Mouse (Mus musculus) cerebellum, postnatal 36 days (tissue): ENCODE measurements at regions not wholly inside any gene's neighbourhood (a gene's known extent, or its start where the extent isn't known, plus 50 kb on each side); places are given as distances from the start of the nearest gene placed in this dataset.

Experiments used
- DNase-seq, 2 experiments: peaks; one replicate each; pipeline ENCODE4 v3.0.0; 2021 to 2022; ENCODE audit warnings: mixed read lengths in 2 of 2

DNA sequence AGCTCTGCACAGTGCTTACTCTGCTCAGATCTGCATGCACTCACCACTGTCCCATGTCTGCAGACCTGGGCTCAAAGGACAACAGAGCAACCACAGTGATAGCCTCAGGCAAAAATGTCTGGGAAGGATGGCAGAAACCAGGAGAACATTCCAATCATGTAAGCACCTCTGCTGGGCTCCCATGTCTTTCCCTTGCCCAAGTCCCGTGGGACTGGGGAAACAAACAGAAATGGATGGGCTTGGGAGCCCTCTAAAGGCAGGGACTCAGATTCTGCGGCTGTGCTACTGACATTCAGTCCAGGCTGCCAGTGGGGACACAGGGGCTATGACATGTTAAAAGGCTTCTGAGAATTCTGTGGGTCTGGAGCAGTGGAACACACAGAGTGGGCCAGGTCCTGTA is 128.8 kb upstream of the Dock1 start:
- no peak for DNase-seq

DNA sequence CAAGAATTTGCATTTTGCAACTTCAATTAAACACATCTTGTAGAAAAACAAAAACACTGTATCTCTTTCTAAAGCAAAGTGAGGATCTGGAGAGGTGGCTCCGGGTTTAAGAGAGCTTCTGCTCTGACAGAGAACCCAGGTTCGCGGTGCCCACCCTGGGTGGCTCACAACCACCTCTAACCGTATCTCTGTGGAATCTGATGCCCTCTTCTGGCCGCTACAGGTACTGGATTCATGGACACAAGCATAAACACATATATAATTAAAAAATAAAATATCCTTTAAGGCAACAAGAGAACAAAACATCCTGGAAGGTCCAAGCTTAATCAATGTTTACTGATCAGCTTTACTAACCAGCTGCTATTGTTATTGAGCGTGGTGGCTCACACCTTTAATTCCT is 124.3 kb upstream of the Dock1 start:
- DNase-seq: no peak

DNA sequence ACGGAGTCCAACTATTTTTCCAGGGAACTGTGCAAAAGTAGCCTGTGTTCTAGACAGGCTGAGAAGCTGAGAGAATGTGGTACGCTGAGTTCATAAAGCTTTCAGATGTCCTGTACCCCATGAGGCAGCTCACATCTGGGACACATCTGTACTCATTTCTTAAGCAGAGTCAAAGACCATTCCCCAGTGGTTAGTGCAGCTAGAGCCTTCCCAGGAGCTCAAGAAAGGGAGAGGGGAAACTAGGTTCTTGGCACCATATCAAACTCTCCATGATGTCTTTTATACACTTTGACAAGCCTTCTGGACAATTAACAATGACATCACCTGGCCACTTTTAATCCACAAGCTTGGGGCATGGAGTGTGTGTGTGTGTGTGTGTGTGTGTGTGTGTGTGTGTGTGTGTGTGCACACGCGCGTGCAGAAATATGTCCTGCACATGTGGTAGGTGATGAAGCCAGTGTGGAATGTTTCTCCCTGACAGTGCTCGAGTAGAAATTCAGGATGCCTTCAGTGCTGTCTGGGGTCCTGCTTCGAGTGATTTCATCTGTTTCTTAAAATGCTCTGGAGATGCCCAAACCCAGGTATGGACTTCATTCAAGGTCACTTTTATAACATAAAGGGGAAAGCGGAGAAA is 121.1 kb upstream of the Dock1 start:
- no peak for DNase-seq

DNA sequence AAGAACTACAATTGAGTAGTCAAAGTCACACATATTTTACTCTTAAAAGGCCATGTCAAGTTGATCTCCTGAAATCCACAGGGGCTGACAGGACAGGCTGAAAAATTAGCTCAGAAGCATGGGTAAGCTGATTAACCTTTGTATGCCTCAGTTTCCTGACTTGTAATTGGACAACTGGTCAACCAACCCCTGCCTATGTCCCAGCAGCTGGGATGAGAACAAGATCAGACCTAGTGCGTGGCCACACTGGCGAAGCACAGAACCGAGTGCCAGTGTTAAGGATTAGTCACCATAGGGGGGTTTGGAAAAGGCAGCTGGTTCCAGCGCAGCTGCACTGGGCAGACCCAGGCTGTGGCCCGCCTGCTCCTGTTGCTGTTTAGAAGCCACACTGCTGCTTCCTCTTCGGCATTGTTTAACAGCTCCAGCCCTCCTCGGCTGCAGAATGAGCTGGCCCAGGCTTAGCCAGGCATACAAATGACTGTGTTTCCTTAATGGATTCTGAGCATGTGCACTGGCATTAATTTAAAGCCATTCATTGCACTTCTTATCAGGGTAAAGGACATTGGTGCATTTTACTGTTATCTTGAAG is 120.1 kb upstream of the Dock1 start:
- no peak for DNase-seq

DNA sequence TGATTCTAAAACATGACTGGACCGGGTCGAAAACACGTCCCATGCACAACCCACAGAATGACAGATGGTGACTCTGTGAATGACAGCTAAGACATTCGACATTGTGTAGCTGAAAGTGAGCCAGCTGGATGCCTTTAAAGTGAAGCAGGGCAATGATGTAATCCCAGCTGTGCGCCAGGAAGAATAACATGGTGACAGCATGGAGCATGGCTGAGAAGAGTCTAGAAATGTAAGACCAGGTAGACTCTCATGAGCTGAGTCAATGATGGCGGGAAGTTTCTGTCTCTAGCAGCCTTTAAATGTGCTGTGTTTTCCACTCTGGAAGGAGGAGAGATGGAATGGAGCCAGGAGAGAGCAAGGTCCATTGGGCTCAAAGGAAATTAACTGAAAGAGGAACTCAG is 118.4 kb upstream of the Dock1 start:
- no peak for DNase-seq

DNA sequence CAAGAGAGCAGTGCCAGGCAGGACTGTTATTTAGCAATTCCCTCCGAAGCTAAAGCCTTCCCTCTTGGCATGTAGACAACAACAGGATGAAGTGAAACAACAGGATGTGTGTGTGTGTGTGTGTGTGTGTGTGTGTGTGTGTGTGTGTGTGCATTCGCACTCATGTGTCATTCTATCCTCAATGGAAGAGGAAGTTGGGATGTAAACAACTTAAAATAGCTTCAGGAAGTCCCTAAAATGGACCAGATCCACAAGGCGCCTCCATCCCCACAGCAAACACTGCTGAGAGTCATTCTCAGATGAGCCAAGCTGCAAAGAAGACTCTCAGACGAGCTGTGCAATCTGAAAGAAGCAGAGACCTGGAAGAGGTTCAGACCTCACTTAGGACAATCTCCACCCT is 114.4 kb upstream of the Dock1 start:
- no peak for DNase-seq

DNA sequence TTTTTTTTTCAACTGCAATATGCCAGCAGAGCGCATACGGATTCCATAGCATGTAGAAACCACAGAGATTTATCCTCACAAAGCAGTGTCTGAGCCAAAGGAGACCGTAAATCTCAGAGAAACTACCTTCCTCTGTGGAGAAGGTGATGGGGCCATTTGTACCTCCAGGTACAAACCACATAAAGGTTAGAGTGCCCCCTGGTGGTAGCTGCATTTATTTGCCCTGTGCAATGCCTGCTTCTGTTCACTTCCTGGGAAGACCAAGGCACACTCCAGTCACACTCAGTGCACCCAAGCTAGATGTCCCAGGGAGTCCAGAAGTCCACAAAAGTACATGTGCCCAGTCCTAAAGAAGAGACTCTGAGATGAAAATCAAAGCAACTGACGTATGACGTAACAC is 104.1 kb upstream of the Dock1 start:
- DNase-seq: peak; percentile 39 to 45

DNA sequence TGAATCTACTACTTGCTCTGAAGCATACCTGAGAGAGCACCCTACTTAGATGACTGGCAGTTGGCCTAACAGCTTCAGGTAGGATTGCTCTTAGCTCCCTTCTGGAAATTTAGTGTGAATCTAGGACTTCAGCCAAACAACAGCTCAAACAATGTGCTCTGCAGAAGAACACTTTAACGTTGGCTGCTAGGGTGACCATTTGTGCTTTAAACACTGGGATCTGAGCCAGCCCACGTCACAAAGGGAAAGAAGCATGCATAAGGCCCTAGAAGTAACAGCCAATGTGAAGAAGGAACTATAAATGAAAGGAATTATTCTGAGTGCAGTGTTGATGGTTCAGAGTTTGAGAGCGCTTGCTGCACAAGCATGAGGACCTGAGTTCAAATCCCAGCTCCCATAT is 101.2 kb upstream of the Dock1 start:
- DNase-seq: no peak

DNA sequence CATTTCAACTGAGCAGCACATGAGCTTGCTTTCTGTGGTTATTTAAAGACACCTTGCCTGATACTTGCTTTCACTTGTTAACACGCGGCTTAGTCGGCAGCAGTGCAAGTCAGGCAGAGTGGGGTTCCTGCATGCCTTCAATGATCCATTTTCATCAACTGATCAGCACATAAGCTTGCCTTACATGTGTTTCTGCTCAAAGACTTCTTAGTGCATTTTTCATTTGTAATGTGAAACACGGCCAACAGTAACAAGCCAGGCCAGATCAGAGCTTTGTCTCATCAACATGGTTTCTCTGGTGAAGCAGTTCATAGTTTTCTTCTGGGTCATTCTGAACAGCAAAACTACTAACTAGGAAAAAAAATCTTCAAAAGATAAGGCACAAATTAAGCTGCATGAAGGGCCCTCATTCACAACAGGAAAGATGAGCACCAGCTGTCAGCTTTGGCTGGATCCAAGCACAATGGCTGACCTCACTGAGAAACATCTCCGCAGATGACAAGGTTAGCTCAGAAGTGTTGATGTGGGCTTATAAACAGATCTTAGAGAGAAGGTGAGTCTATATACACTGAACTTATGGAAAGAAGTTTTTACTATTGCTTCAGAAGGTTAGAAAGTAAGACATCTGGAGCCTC is 100.2 kb upstream of the Dock1 start:
- DNase-seq: no peak

DNA sequence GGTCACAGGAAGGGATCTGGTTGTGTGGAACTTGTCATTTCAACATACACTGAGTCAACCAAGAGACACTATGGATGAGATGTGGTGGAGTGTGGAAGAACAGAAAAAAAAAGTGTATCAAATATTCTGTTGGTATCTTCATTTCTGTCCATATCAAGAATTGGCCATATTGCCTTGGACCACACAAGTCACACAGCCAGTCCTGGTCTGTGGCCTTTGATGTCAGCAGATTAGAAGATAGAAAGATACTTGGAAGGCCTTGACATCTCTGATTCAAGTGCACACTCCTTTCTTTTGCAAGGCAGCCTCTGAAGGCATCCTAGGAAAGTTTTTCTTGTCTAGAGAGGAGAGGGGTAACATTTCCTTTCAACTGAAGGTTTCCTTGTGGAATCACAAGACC is 88.7 kb upstream of the Dock1 start:
- no peak for DNase-seq

DNA sequence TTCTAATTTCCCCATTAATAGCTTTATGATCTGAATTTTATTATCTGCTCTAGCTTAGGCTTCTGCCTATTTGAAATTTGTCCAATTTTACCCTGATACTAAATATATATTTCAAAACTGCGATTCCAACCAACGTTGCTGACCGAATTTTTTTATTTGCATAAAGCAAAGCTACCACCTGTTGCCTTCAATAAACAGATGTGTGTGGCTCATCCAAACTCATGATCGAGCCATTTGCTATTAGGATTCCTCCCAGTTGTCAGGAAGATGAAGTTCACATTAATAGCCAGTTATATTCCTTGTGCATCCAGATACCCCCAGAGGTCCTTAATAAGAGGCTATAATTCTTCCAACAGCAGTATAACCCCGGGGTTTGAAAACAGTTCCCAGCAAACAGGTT is 85.0 kb upstream of the Dock1 start:
- no peak for DNase-seq

DNA sequence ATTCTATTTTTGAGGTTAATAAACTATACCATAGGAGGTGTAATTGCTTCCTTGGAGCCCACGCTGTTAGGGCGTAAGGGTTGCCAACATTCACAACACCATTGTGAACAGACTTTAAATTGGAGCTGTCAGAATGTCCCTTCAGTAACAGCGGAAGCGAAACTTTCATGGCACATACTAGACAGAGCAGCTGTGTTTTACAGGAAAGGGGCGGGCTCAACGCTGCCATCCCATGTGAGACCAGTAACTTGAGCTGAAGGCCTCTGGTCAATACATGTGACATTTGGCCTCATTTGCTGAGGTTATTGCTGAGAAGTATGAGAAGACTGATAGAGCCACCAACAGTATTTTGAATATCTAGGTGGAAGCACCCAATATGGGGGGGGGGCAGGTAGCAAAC is 83.5 kb upstream of the Dock1 start:
- DNase-seq: no peak

DNA sequence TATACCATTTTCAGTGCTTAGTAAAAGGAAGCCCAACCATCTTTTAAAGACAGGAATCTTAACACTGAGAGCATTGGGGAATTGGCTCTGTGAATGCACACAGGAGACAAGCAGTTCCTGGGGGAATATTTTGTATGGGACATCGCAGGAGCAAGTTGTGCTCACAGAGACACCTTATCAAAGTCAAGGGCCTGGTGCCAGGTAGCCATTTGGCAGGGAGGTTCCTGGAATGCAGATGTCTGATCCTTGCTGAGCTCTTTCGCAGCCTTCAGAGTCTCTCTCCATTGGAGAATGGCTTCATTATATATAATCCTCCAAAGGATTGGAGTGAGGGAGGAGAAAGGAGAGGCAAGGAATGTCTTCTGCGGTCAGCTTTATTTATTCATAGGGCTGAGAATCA is 62.6 kb upstream of the Dock1 start:
- no peak for DNase-seq

DNA sequence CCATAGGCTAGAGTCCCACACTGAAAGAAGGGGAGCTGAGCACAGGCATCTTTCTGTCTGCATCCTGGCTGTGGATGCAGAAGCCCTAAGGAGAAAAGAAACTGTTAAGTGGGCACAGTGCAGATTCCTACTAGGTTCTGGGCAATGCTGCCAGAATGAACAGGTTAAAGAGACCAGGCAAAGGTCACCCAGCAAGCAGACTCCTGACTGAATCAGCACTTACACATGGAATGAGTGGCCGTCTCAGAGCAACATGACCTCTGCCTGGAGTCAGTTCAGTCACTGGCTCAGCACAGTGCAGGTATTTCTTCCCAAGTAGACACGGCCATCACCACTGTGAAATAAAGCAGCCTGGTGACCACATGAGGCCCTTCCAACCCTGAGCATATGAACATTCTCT is 60.3 kb upstream of the Dock1 start:
- DNase-seq: no peak

DNA sequence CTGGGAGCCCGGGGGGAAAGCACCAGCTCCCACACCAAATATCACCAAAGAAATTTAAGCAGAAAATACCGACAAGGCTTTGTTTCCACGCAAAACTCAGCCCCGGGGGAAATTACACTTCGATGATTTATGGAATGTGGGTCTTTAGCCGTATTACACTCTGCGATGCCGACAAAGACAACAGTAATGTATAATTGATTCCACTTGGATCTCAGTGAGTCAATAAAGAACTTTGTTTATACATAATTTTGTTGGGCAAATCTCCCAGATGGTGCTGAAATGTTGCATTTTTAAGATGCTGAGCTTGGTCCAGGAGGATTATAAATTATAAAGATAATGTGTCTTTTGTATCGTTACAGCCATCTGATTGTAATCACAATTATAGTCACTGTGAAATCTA is 59.1 kb upstream of the Dock1 start:
- DNase-seq: no peak

DNA sequence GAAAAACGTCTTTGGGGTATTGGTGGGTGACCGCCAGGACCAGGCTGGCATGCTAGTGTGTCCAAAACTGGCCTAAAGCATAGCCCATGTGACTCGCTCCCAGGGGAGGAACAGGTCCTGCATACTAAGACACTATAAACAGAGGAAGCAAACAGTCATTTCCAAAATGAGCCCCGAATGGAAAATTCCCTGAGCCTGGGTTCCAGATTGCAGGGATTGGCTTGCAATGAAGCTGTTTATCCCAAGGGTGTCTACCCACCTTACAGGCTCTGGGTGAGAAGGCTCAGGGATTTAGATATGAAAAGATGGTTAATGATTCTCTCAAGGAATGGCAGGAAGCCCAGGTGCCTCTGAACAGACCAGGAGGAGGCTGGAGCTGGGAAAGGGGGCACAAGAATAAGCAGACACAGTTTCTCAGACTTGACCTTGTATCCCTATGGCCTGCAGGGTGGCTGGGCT is 58.2 kb upstream of the Dock1 start:
- DNase-seq: no peak

DNA sequence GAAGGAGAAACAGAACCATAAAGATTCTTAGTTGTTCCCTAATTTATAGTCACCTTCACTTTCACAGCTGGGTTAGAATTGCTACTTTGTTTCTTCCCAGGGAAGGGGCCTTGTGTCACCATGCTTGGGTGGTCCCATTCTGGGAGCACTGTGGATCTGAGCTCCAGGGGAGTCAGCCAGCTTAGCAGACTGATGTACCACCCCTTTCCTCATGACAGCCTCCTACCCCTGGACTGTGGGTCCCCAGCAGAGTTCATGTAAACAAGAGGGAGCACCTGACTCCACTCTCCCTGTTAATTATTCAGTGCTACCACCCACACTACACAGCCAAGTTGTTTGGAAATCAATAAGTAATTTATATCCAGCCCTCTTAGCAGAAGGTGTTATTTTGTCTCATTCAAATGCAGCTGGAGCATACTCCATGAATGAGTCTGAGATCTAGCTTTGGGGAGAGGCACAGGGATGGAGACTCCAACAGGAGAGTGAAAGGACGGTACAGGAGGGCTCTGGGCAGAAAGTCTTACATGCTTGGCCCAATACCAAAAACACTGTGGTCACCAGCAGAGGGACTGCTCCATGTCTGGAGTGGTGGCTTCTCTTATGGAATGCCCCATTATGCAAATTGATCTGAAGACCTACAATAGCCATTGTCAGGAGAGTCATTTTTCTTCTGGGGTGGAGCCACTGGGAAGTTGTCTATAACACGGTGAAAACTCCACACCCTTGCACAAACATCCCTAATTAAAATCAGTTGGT is 51.1 kb upstream of the Dock1 start:
- DNase-seq: no peak

DNA sequence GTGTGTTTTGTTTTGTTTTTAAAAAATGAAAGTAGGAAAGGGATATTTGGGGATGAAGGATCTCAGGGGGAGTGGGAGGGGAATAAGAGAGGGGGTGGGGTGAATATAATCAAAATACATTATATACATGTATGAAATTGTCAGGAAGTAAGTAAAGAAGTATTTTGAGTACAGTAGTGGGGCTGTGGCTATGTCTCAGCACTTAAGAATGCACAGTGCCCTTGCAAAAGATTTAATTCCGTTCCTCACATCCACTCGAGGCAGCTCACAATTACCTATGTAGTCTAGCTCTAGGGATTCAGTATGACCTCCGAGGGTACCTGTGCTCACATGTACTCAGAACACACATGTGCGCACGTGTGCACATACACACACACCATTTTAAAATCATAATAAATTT is 50.4 kb upstream of the Dock1 start:
- no peak for DNase-seq
